Mouse (Mus musculus) heart, embryonic 11.5 days (tissue): ENCODE data around the gene Ptprn2. TPM values are rescaled to one million over a fixed set of nuclear protein-coding genes. Genes with fewer than 3 reads are reported as not detected.
"Not testable (repeated sequence)": the region's sequence is repeated elsewhere in the genome, so short reads cannot be mapped to it uniquely, and the experiment has no call there.

ENCODE experiments used
- ATAC-seq: fragments of 200-750 bp; cut with Nextera tagmentation; replicated peaks from 2 replicates; pipeline ENCODE4 v1.8.0; 2017; ENCODE audit warnings: moderate library complexity; ENCODE audit not compliant: insufficient number of reproducible peaks, low FRiP score, low TSS enrichment
- H3K27ac ChIP-seq: fragments of 300-500 bp; sonication (generic); 2 replicates; pipeline ENCODE4 v1.5.1; 2014; ENCODE audit warnings: mild to moderate bottlenecking, low read depth, low read length
- H3K27me3 ChIP-seq: fragments of 300-500 bp; sonication (generic); 2 replicates; pipeline ENCODE4 v1.6.1; 2014; ENCODE audit warnings: mild to moderate bottlenecking, low read length, mixed read lengths; ENCODE audit not compliant: control insufficient read depth, insufficient read depth
- H3K36me3 ChIP-seq: fragments of 300-500 bp; sonication (generic); 2 replicates; pipeline ENCODE4 v1.6.1; 2014; ENCODE audit warnings: mild to moderate bottlenecking, low read length, moderate library complexity, mixed read lengths; ENCODE audit not compliant: control insufficient read depth, insufficient read depth
- H3K4me1 ChIP-seq: fragments of 300-500 bp; sonication (generic); 2 replicates; pipeline ENCODE4 v1.6.1; 2014; ENCODE audit warnings: low read length; ENCODE audit not compliant: control insufficient read depth, insufficient read depth
- H3K4me2 ChIP-seq: fragments of 300-500 bp; sonication (generic); 2 replicates; pipeline ENCODE4 v1.6.1; 2014; ENCODE audit warnings: mild to moderate bottlenecking, moderate library complexity
- H3K4me3 ChIP-seq: fragments of 300-500 bp; sonication (generic); 2 replicates; pipeline ENCODE4 v1.5.1; 2014; ENCODE audit warnings: low read depth, low read length
- H3K9ac ChIP-seq: fragments of 300-500 bp; sonication (generic); 2 replicates; pipeline ENCODE4 v1.6.1; 2014; ENCODE audit warnings: mild to moderate bottlenecking, low read depth, low read length, moderate library complexity
- H3K9me3 ChIP-seq: fragments of 300-500 bp; sonication (generic); replicated peaks from 2 replicates; pipeline ENCODE4 v1.6.1; 2016; ENCODE audit warnings: low read length; ENCODE audit not compliant: control insufficient read depth
- WGBS: fragments of 180-500 bp; shearing (Covaris S2); extraction: QIAGEN DNeasy Blood & Tissue Kit; methylation state at CpG from one replicate; pipeline ENCODE4 v1.1.7; 2014; ENCODE audit not compliant: insufficient replicate concordance; 5-methylcytosine and 5-hydroxymethylcytosine counted together
- polyA plus RNA-seq: library from polyadenylated mRNA; unstranded; fragments of >200 nt; fragmentation: Nextera tagmentation; extraction: Ambion mirVana; gene quantifications from 2 replicates; pipeline ENCODE4 v1.2.1, GENCODE M21; 2014

Gene Ptprn2
- polyA plus RNA-seq, 1 experiment from 2014 or later, result not detected

GRCm38 (mm10) chr12:116488836-116489235, 3.3 kb downstream of the Ptprn2 start:
- Histone ChIP-seq H3K27ac (no peak overlapping the region), H3K4me1 (peaks cover 3% of the 10 kb centered on the region; the same call in 1 of the 2 replicates), H3K9me3 (no peaks in the 10 kb centered on the region), H3K4me3 (no peak overlapping the region), H3K27me3 (peaks cover 12% of the 10 kb centered on the region), H3K36me3 (no peaks in the 10 kb centered on the region), H3K9ac (no peak overlapping the region), H3K4me2 (no peak overlapping the region)
- WGBS, result 66% methylated on average over 8 of the region's 8 CpGs
- no peak for ATAC-seq

GRCm38 (mm10) chr12:116490575-116491356, 5.2 kb downstream of the Ptprn2 start:
- Histone ChIP-seq H3K27me3 (peaks cover 12% of the 10 kb centered on the region), H3K4me2 (no peak overlapping the region), H3K27ac (no peak overlapping the region), H3K9ac (no peak overlapping the region), H3K36me3 (no peaks in the 10 kb centered on the region), H3K4me1 (peaks cover 3% of the 10 kb centered on the region; the same call in 1 of the 2 replicates), H3K4me3 (no peak overlapping the region), H3K9me3 (no peaks in the 10 kb centered on the region)
- WGBS, result 50% methylated on average over 5 of the region's 5 CpGs
- ATAC-seq, result no peak

- Histone ChIP-seq H3K4me2 (no peak overlapping the region), H3K27ac (0 out of 2 replicates have a peak overlapping the region, but pooled peaks have one; percentile 15), H3K4me3 (no peak overlapping the region), H3K9ac (no peak overlapping the region), H3K9me3 (no peaks in the 10 kb centered on the region), H3K36me3 (no peaks in the 10 kb centered on the region), H3K4me1 (peaks cover 4% of the 10 kb centered on the region), H3K27me3 (no peaks in the 10 kb centered on the region)
- ATAC-seq, result peak; percentile 23; the same call in 1 of the 2 replicates
Measured at GRCm38 (mm10) chr12:116498666-116499065, 13.1 kb downstream of the Ptprn2 start.

DNA sequence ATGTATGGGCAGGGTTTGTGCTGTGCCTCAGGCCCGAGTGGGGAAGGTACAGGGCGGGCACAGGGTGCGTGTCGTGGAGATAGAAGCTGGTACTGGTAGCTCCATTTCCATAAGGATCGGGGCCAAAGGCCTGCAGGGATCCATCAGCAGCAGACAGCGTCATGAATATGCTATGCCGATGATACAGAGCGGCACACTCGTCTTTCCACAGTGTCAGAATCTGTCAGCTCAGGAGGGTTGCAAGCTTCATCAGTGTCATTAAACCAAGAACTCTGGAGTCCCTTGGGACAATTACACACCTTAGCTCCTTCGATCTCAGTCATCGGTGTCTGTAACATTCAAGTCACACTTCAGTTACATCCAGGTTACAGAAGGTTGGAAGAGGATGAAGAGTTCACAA, 15.1 kb downstream of the Ptprn2 start:
- Histone ChIP-seq H3K9ac (no peak overlapping the region), H3K27ac (no peak overlapping the region), H3K36me3 (no peaks in the 10 kb centered on the region), H3K4me2 (no peak overlapping the region), H3K4me1 (peaks cover 4% of the 10 kb centered on the region), H3K4me3 (no peak overlapping the region), H3K9me3 (no peaks in the 10 kb centered on the region), H3K27me3 (no peaks in the 10 kb centered on the region)
- 79% methylated on average over 11 of the region's 11 CpGs for WGBS
- ATAC-seq, result no peak

DNA sequence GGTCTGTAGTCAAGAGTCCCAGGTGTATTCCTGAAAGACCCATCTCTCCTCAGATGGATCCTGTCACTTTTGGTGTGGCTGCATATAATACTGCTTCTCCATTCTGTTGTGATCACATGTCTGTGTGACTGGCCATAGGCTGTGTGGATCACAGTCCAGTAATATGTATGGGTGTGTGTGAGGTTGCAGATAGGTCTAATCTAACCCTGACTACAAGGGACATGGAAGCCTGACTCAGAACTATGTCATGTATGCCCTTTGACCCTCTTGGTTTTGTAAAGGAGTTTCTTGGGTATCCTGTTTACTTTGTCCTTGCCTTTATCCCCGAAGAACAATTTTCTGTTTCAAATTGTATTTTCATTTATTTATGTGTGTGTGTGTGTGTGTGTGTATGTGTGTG, 27.0 kb downstream of the Ptprn2 start:
- Histone ChIP-seq H3K4me2 (no peak overlapping the region), H3K9ac (no peak overlapping the region), H3K27me3 (no peaks in the 10 kb centered on the region), H3K36me3 (no peaks in the 10 kb centered on the region), H3K27ac (no peak overlapping the region), H3K4me3 (no peak overlapping the region), H3K4me1 (no peaks in the 10 kb centered on the region), H3K9me3 (no peaks in the 10 kb centered on the region)
- no peak for ATAC-seq
- 61% methylated on average over 1 of the region's 1 CpGs for WGBS

DNA sequence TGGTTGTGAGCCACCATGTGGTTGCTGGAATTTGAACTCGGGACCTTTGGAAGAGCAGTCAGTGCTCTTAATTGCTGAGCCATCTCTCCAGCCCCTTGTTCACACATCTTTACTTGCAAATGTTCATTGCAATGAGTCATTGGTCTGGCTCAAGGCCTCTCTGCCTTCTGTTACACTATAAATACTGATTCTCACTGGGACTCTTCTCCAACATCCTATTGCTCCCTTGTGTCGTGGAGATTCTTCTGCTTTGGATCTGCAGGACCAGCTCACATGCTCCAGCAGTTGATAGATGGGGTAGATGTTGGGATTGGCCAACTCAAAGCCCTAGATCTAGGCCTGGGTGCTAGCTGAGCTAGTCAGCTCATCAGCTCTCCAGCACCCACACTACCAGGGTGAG, 28.3 kb downstream of the Ptprn2 start:
- not testable (repeated sequence) for H3K9me3 ChIP-seq, H3K9ac ChIP-seq, ATAC-seq, H3K27ac ChIP-seq, H3K4me2 ChIP-seq, H3K27me3 ChIP-seq, H3K4me1 ChIP-seq, H3K36me3 ChIP-seq, H3K4me3 ChIP-seq
- WGBS, result 73% methylated on average over 2 of the region's 2 CpGs

DNA sequence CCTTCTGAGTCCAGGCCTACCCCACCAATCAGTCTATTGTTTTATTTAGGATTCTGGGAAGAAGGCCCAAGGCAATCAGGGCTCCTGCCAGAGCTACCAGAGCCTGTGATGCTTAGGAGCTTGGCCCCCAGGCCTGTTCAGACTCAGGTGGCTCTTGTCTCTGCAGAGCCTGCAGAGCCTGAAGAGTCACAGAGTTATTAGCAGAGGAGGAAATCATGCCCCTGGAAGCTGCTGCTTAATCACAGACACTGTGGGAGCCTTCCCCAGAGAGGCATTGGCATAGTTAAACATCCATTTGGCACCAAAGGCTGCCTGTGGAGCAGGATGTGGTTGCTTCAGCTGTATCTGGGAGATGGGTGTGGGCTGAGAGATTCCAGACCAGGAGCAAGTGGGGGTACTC, 30.3 kb downstream of the Ptprn2 start:
- no peaks in the 10 kb centered on the region for H3K27me3 ChIP-seq
- no peak overlapping the region for H3K9ac ChIP-seq
- H3K9me3 ChIP-seq, result no peaks in the 10 kb centered on the region
- H3K4me2 ChIP-seq, result no peak overlapping the region
- no peaks in the 10 kb centered on the region for H3K36me3 ChIP-seq
- H3K27ac ChIP-seq, result no peak overlapping the region
- H3K4me3 ChIP-seq, result no peak overlapping the region
- no peak for ATAC-seq
- H3K4me1 ChIP-seq, result no peaks in the 10 kb centered on the region

- Histone ChIP-seq H3K9me3 (no peaks in the 10 kb centered on the region), H3K4me3 (no peak overlapping the region), H3K36me3 (no peaks in the 10 kb centered on the region), H3K27me3 (no peaks in the 10 kb centered on the region), H3K27ac (no peak overlapping the region), H3K4me1 (no peaks in the 10 kb centered on the region), H3K9ac (no peak overlapping the region), H3K4me2 (no peak overlapping the region)
- WGBS, result 82% methylated on average over 4 of the region's 4 CpGs
- ATAC-seq, result no peak
Measured at GRCm38 (mm10) chr12:116528861-116529260, 43.3 kb downstream of the Ptprn2 start.

GRCm38 (mm10) chr12:116533281-116533680, 47.8 kb downstream of the Ptprn2 start:
- H3K4me2 ChIP-seq, result no peak overlapping the region
- no peaks in the 10 kb centered on the region for H3K27me3 ChIP-seq
- H3K27ac ChIP-seq, result no peak overlapping the region
- no peaks in the 10 kb centered on the region for H3K9me3 ChIP-seq
- H3K4me1 ChIP-seq, result no peaks in the 10 kb centered on the region
- ATAC-seq, result no peak
- H3K36me3 ChIP-seq, result no peaks in the 10 kb centered on the region
- no peak overlapping the region for H3K9ac ChIP-seq
- no peak overlapping the region for H3K4me3 ChIP-seq
